Mouse (Mus musculus) embryonic fibroblast, embryonic 13.5 days (primary cell): ENCODE measurements at regions not wholly inside any gene's neighbourhood (a gene's known extent, or its start where the extent isn't known, plus 50 kb on each side); places are given as distances from the start of the nearest gene placed in this dataset.

ENCODE experiments used
- H3K27ac ChIP-seq: 2 replicates; pipeline ENCODE4 v1.5.1; 2012; ENCODE audit warnings: low read length, control low read depth, inconsistent platforms; ENCODE audit not compliant: insufficient read depth
- H3K4me1 ChIP-seq: 2 replicates; pipeline ENCODE4 v1.6.1; 2011; ENCODE audit warnings: low read length; ENCODE audit not compliant: control insufficient read depth, insufficient read depth
- H3K4me3 ChIP-seq: 2 replicates; pipeline ENCODE4 v1.5.1; 2011; ENCODE audit warnings: mild to moderate bottlenecking, control low read depth, low read length; ENCODE audit not compliant: insufficient read depth
- CTCF ChIP-seq: IDR thresholded peaks from 2 replicates; pipeline ENCODE4 v1.5.1; 2011; ENCODE audit warnings: mild to moderate bottlenecking, control low read depth, low read length, moderate library complexity, borderline replicate concordance; ENCODE audit not compliant: insufficient read depth
- POLR2A ChIP-seq: IDR thresholded peaks from 2 replicates; pipeline ENCODE4 v1.6.1; 2011; ENCODE audit warnings: low read depth, mild to moderate bottlenecking, control low read depth, low read length, moderate library complexity

DNA sequence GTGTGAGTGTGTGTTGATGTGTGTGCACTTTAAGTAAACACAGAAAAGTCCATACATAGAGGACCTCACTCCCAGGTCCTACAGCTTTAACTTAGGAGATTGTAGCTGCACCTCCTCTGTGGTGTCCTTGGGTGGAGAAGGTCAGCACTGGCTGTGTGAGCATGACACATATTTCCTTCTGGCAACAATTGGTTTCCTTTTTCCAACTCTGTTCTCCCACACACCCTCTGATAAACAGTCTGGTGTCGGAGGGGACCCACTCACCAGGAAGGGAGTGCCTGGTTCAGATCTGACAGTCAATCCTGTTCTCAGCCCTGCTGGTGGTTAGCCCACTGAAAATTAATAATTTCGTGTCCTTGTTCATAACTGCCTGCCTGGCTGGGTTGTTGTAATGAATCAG, 276.7 kb downstream of the Ccdc91 start:
- Histone ChIP-seq H3K27ac (no peak overlapping the region), H3K4me1 (no peaks in the 10 kb centered on the region), H3K4me3 (no peak overlapping the region)
- TF ChIP-seq POLR2A (no peak), CTCF (no peak)

DNA sequence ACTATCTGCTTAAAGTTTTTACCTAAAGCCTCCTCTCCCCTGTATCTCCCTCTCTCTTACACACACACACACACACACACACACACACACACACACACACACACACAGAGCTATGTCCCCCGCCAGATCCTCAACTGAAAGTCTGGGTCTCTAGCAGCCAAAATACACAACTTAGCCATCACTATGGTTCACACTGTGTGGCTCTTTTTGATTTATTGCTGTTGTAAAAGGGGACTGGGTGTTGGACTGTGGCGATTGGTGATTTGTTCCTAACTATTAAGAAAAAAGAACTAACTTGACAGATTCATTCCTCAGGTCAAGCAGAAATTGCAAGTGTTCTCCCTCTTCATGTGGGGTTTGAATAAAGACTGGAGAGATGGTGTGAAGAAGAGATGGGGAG, 278.2 kb downstream of the Ccdc91 start:
- H3K4me3 ChIP-seq: no peak overlapping the region
- peaks cover 2% of the 10 kb centered on the region; the same call in 1 of the 2 replicates for H3K4me1 ChIP-seq
- no peak overlapping the region for H3K27ac ChIP-seq
- TF ChIP-seq CTCF (no peak), POLR2A (no peak)

DNA sequence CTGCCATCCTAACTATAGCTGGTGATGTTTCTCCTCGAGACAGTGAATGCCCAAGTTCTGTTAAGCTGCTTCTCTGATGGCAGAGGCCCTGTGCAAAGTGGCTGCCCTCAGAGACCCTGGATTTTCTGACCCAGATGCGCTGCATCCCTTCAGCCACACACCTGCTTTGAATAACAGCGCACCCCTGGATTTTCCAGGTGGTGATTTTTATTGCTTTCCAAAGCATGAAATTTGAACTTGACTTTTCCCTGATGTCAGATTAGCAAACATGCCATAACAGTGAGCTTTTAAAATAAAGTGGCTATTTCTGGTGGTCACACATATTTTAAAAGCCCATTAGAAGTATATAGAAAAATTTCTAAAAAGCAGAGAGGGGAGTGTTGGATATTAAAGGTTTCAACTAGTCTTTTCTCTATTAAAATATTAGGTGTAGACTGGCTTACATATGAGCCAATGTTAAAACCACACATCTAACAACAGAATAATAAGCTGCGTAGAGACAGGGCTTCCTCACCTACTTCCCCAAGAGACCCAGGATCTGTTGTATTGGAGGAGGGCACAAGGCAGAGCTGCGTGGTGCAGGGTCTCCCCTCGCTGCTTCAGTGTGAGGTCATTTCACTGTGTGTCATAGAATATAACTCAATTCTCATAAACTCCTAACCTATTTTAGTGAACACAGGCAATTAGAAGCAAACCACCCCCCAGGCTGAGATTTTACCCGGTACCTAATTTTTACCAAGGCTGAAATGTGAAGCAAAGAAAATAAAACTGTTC, 280.3 kb downstream of the Ccdc91 start:
- Histone ChIP-seq H3K4me3 (no peak overlapping the region), H3K4me1 (peaks cover 7% of the 10 kb centered on the region), H3K27ac (no peak overlapping the region)
- TF ChIP-seq POLR2A (no peak), CTCF (no peak)

DNA sequence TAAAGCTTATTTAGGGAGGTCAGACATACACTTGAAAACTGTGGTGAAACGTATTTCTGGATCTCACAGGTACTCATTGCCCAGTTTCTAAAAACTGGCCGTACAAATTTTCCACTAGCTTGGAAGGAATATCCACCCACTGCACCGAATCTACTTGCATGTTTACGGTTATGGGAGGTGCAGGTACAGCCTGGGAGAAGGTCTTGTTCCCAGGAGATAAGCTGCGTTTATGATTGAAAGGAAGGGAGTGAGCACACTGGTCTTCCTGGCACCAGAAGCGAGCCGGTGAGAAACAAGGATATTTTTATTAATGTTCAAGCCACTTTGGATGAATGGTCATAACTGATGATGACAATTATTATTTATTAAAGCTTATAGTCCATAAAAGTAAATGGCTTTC, 283.9 kb downstream of the Ccdc91 start:
- H3K4me3 ChIP-seq: no peak overlapping the region
- peaks cover 7% of the 10 kb centered on the region for H3K4me1 ChIP-seq
- no peak overlapping the region for H3K27ac ChIP-seq
- TF ChIP-seq POLR2A (no peak), CTCF (no peak)

DNA sequence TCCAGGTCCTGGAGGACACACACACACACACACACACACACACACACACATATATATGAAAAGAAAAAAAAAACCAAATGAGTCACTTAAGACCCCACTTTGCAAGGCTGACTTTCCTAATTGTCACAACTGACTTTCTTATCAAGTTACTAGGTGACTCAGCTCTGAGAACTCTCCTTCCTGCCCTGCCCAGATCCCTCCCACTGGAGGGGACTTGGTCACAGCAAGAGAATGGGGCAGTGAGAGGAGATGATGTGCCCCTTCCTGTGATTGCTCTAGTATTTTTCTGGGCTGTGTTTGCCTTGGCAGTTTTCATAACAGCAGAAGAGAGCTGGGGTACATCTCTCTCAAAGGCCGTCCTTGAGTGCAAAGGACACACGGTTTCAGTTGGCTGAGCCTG, 284.5 kb downstream of the Ccdc91 start:
- Histone ChIP-seq H3K4me1 (peaks cover 7% of the 10 kb centered on the region), H3K4me3 (no peak overlapping the region), H3K27ac (no peak overlapping the region)
- TF ChIP-seq CTCF (no peak), POLR2A (no peak)

DNA sequence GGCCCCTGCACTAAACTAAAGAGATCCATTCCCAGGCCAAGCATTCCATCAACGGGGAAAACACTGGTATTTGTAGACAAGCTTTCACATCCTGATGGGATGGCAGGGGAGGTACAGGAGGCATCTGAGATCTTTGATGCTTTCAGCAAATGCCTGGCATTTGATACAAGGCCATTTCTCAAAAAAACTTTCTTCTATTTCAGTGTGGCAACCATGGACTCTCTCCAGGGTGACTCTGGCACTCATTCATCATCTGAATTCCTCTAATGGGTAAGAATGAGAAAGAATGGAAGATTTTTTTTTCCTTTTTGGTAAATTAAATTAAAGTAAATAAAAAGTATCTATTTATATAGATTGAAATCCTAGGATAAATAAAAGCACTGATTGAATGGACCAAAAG, 281.8 kb upstream of the Far2 start:
- Histone ChIP-seq H3K27ac (no peak overlapping the region), H3K4me1 (no peaks in the 10 kb centered on the region)
- TF ChIP-seq CTCF (no peak), POLR2A (no peak)

DNA sequence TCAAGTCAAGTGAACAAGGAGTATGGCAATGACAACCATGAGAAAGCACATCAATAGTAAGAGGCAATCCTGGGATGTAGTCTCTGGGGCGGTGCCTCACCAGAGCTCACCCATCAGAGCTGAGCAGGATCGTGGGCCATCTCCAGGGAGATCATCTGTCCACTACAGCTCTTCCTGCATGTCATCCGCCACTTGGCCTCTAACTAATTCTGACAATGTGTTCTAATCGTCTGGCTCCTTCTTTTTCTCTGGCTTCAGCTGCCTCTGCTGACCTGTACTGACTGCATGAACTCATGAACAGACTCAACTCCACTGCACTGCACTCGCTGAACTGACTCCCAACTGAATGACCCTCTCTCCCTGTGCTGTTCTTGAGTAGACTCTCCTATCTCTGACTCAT, 277.9 kb upstream of the Far2 start:
- H3K27ac ChIP-seq: no peak overlapping the region
- H3K4me3 ChIP-seq: no peak overlapping the region
- no peaks in the 10 kb centered on the region for H3K4me1 ChIP-seq
- TF ChIP-seq POLR2A (no peak), CTCF (no peak)

More for the DNA sequence above, 281.8 kb upstream of the Far2 start:
- H3K4me3 ChIP-seq: no peak overlapping the region

DNA sequence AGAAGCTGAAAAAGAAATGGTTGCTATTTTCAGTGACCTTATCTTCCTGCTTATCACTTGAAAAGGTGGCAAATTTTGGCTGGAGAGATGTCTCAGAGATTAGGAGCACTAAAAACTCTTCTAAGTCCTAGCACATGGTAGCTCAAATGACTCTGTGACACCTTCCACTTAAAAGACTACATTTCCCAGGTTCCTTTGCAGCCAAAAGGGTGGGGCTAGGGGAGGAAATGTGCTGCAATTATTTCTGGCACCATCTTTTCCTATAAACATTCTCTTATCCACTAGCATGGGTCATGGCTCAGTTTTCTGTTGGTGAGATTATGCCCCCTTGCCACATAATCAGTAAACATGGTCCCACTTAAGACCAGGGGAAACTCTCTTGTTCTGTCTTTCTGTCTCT, 277.0 kb upstream of the Far2 start:
- Histone ChIP-seq H3K4me3 (no peak overlapping the region), H3K27ac (no peak overlapping the region), H3K4me1 (no peaks in the 10 kb centered on the region)
- TF ChIP-seq CTCF: no peak
- no peak for TF ChIP-seq POLR2A

DNA sequence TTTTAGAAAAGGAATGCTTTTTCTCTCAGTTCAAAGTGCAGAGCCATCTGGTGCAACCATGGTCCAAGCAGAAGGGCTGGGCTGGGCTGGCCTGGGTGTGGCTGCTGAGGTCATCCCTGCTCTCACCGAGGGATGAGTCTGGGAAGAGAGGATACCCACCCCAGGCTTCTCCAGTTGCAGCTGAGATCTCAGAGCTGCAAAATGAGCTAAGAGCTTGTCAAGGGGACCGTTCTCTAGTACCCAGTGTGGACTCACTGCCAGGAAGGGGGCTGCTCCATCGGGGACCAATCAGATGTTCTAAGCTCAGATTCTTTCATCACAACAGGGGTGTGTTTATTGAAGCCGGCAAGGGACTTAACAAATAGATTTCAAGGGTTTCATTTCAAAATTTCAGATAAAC, 275.6 kb upstream of the Far2 start:
- Histone ChIP-seq H3K4me3 (no peak overlapping the region), H3K27ac (no peak overlapping the region), H3K4me1 (no peaks in the 10 kb centered on the region)
- TF ChIP-seq CTCF (no peak), POLR2A (no peak)

DNA sequence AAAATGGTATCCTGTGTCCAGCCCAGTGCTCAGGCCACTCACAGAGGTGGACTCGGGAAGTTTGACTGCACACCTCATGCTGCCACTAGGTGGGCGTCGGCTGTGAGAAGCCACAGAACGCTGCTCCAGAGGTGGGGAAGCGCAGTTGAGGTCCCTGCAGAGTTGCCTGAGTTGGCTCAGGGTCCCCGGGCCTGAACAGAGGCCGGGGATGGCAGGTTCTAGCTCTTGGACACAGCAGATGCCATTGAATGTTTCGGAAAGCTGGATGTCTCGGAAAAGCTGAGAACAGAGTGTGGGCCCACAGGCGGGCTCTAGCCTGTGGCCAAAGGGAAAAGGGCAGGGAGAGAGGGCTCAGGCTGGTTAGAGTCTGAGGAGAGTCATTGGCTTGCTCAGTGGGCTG, 273.2 kb upstream of the Far2 start:
- no peak overlapping the region for H3K27ac ChIP-seq
- H3K4me3 ChIP-seq: no peak overlapping the region
- H3K4me1 ChIP-seq: no peaks in the 10 kb centered on the region
- no peak for TF ChIP-seq POLR2A
- no peak for TF ChIP-seq CTCF

DNA sequence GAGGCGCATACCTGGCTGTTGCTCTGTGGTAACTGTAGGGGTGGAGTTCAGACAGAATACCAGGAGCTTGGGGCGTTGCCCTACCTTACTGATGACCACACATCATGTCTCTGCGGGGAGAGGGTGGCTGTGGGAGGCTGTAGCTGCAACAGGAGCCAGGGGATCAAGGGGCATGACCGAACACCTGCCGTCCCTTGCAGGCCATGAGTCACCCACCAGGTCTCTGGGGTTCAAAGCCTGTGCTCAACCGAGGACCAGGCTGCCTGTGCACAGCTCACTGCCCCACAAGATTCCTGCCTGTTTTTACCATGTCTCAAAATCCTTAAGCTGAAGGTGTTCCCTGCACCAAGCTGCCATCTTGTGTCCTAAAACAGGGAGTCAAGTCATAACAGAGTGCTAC, 272.4 kb upstream of the Far2 start:
- H3K4me3 ChIP-seq: no peak overlapping the region
- TF ChIP-seq POLR2A: no peak
- no peak for TF ChIP-seq CTCF
- H3K4me1 ChIP-seq: no peaks in the 10 kb centered on the region
- no peak overlapping the region for H3K27ac ChIP-seq
